In genomic region chr9:13826832-13827405, GRCm38 (mm10) we compare ENCODE assay signal across 8 mouse cellular contexts. TPM values are rescaled to one million over a fixed set of nuclear protein-coding genes. Genes with fewer than 3 reads are reported as not detected.
DNase-seq lines count a peak whose midpoint lies in the region; ATAC-seq lines count a peak whose summit lies in the region.

TSS of gene Cep57 (minus strand) at chr9:13827107.

- H3K4me2 ChIP-seq in forebrain, embryonic 14.5 days (ENCODE audit: low read length), result peak within 1 kb of the TSS; percentile 83
- H3K4me2 ChIP-seq in neural tube, embryonic 15.5 days, result peak within 1 kb of the TSS; percentile 82

- H3K9ac ChIP-seq in forebrain, embryonic 14.5 days (ENCODE audit: low read length), result peak within 1 kb of the TSS; percentile 96
- peak within 1 kb of the TSS; percentile 87 for H3K9ac ChIP-seq in neural tube, embryonic 15.5 days (replicated peaks)

- peak within 1 kb of the TSS; percentile 98 for H3K27ac ChIP-seq in forebrain, embryonic 14.5 days (ENCODE audit: low read depth, low read length)
- H3K27ac ChIP-seq in neural tube, embryonic 15.5 days (replicated peaks), result peak within 1 kb of the TSS; percentile 98

- no peaks in the 10 kb centered on the region for H3K27me3 ChIP-seq in forebrain, embryonic 14.5 days (replicated peaks; ENCODE audit: control insufficient read depth, insufficient read depth, low read length)
- no peaks in the 10 kb centered on the region for H3K27me3 ChIP-seq in neural tube, embryonic 15.5 days (replicated peaks)

- H3K4me3 ChIP-seq in forebrain, embryonic 14.5 days (ENCODE audit: low read depth, low read length), result peak within 1 kb of the TSS; percentile 83
- peak within 1 kb of the TSS; percentile 81 for H3K4me3 ChIP-seq in neural tube, embryonic 15.5 days (replicated peaks)

- under 1% methylated on average over 44 of the region's 44 CpGs for WGBS in forebrain, embryonic 14.5 days
- under 1% methylated on average over 44 of the region's 44 CpGs for WGBS in neural tube, embryonic 15.5 days

- intact Hi-C loops in heart, postnatal 14 days (cut with DNase I), result loop anchor here (5.0 kb wide), 2 partner anchors 80 to 450 kb away; partner anchors contain the start of genes Mtmr2 and Sesn3

- peaks cover 21% of the 10 kb centered on the region; the same call in 1 of the 2 replicates for H3K4me1 ChIP-seq in forebrain, embryonic 14.5 days (ENCODE audit: control insufficient read depth, insufficient read depth, low read length)
- H3K4me1 ChIP-seq in neural tube, embryonic 15.5 days, result peaks cover 32% of the 10 kb centered on the region

- peak; percentile 91 for ATAC-seq in forebrain, embryonic 14.5 days
- peak; percentile 95 for ATAC-seq in neural tube, embryonic 15.5 days (ENCODE audit: low FRiP score)

- H3K9me3 ChIP-seq in forebrain, embryonic 14.5 days (replicated peaks; ENCODE audit: control insufficient read depth, low read length), result no peaks in the 10 kb centered on the region
- H3K9me3 ChIP-seq in neural tube, embryonic 15.5 days (replicated peaks), result no peaks in the 10 kb centered on the region

- DNase-seq in ES-CJ7 (ENCODE audit: low read depth, low spot score), result peak; percentile 98
- peak; percentile 95 for DNase-seq in cerebellum, adult 11 months
- DNase-seq in forebrain, embryonic 14.5 days (ENCODE audit: low spot score), result peak; percentile 100
- peak; percentile 92 for DNase-seq in heart, postnatal 14 days
- DNase-seq in layer of hippocampus, adult 11-12 months (ENCODE audit: low spot score), result peak; percentile 97
- peak; percentile 96 to 97 for DNase-seq in lung, adult 18-20 months
- peak; percentile 97 for DNase-seq in testis, postnatal 14 days (ENCODE audit: low spot score)

- peaks cover 16% of the 10 kb centered on the region for H3K36me3 ChIP-seq in forebrain, embryonic 14.5 days (ENCODE audit: control insufficient read depth, insufficient read depth, low read length)
- H3K36me3 ChIP-seq in neural tube, embryonic 15.5 days, result peaks cover 13% of the 10 kb centered on the region

RNA-seq across cellular contexts. Expression of gene Cep57, which starts in this region (rescaled TPM):
- 46.5 and 47.3 TPM in 2 replicates for polyA plus RNA-seq in forebrain, embryonic 14.5 days (2014; fragmentation: Nextera tagmentation; extraction: Ambion mirVana)
- 10 to 100 TPM; 14.0 to 14.1 TPM for total RNA-seq in heart, postnatal 14 days (2021)
- 33.5 and 44.1 TPM in 2 replicates for polyA plus RNA-seq in neural tube, embryonic 15.5 days (2015; fragmentation: Nextera tagmentation; extraction: Ambion mirVana)

Comparison
In these comparisons a context has a peak if more than half of its experiments do, and no peak if none do; other contexts are left out.
1. Peak in every context shown above with its lines: DNase-seq, ATAC-seq, H3K4me3 ChIP-seq and H3K27ac ChIP-seq.